Mouse (Mus musculus): ENCODE results near the gene Cnnm3.

- no peak for TF ChIP-seq CTCF (IDR thresholded peaks at IDR 0.05; ENCODE audit: borderline replicate concordance, extremely low read depth, insufficient read depth, insufficient read length)
- no peak for TF ChIP-seq POLR2A (IDR thresholded peaks at IDR 0.05; ENCODE audit: borderline replicate concordance, extremely low read depth, insufficient read depth, insufficient read length, poor library complexity, severe bottlenecking)
Observed at GRCm38 (mm10) chr1:36540807-36541206, 29.1 kb downstream of the Cnnm3 start.

Data from brain, embryonic 14.5 days (tissue).